Mouse (Mus musculus): Measurements from ENCODE around the gene Col27a1.
A peak's percentile ranks its signal among the peaks of the same experiment; 100 is the strongest.
"Not testable (repeated sequence)": the region's sequence is repeated elsewhere in the genome, so short reads cannot be mapped to it uniquely, and the experiment has no call there.

- peak; percentile 72 for TF ChIP-seq CTCF (IDR thresholded peaks at IDR 0.05; ENCODE audit: low read depth, low read length)
- not testable (repeated sequence) for TF ChIP-seq POLR2A (IDR thresholded peaks at IDR 0.05; ENCODE audit: extremely low read depth, insufficient read depth, low read length)
These were observed 105.8 kb downstream of the Col27a1 start for GRCm38 (mm10) chr4:63319566-63319965.

All from liver, adult 2 months (tissue).